Mouse (Mus musculus): ENCODE measurements around the gene Zbtb11.
"Not testable (repeated sequence)": the region's sequence is repeated elsewhere in the genome, so short reads cannot be mapped to it uniquely, and the experiment has no call there.

The Zbtb11 gene

GRCm38 (mm10) chr16:55973431-55974255 is at the start of gene Zbtb11:
Gene Zbtb11 (plus strand): TSS chr16:55973883.
- peak; percentile 99 for DNase-seq (ENCODE audit: low spot score)

DNA sequence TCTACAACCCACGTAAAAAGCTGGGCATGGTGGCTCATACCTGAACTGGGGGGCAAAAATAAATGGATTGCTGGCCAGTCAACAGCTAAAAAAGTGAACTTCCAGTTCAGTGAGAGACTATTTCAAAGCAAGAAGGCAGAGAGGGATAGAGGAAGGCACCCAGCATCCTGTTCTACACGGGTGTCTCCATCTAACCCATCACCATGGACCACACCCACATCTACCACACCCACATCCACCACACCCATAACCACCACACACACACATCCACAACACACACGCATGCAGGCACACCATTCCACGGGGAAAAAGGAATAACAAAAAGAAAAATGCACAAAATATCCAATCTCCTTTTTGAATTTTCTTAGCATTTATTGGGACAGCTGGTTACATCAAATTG is 49.7 kb upstream of the Zbtb11 start:
- DNase-seq (ENCODE audit: low spot score): no peak

DNA sequence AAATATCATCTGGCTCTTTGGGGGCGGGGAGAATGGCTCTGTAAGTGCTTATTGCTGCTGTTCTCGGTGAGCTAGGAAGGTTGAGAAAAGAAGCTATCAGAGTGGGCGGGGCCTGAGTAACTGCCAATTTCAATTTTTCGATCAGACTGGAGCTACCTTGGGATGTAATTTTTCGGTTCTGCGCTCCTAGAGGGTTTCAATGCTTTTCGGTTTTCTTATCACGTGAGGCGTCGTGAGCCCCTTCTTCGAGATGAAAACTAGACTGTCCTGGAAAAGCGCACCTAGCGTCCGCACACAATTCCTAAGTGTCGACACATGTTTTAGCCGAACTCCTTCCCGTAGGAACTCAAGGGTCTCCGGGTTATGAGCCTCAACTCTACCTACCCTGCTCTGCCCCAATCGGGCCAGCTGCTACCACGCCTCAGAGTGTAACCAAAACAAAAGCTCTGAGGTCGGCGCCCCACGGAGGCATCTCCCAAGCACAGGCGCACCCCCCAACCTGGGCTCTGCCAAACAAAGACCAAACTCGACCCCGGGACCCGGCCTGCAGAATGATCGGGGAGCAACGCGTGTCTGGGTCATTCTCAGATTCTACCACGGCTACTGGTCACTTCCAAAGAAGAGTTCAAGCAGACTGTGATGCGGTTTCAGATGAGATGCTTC is 39.9 kb upstream of the Zbtb11 start:
- DNase-seq (ENCODE audit: low spot score): peak; percentile 28

GRCm38 (mm10) chr16:55934453-55935037 is 39.1 kb upstream of the Zbtb11 start, which contains the start of gene Cep97:
Gene Cep97 (minus strand): TSS chr16:55934855.
- DNase-seq (ENCODE audit: low spot score): peak; percentile 94

DNA sequence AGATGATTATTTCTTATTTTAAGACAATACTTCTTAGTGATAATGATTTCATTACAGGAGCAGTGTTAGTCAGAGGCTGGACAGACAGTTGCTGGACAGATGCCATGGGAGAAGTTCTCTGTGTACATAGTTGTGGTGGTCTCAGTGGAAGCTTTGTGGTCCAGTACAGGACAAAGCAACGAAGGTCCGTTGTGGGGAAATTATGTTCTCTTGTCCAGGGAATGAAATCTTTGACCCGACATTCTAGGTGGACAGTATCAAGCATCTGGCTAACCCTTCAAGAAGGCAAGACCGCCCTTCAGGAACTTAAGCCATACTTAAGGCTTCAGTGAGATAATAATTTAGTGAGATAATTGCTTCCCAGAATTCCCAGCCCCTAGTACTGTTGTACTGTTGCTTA is 34.9 kb upstream of the Zbtb11 start:
- no peak for DNase-seq (ENCODE audit: low spot score)

DNA sequence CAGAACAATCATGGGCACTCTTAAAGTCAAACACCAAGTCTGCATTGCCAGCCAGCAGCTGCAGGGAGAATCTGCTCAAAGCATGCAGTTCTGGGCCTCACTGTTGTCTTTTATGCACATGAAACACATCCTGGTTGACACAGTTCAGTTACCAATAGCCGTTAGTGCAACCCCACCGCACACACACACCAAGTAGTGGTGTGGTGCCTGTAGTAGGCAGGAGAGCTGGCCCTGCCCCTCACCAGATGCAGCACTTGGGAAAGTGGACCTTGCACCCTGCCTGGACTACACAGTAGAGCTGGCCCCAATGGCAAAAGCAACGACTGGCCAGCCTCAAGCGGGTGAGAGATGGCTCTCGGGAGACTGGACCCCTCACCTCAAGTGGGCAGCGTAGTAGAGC is 34.0 kb upstream of the Zbtb11 start:
- DNase-seq (ENCODE audit: low spot score): no peak

- DNase-seq (ENCODE audit: low spot score): no peak
These were observed 32.9 kb upstream of the Zbtb11 start for GRCm38 (mm10) chr16:55940781-55941180.

- no peak for DNase-seq (ENCODE audit: low spot score)
These were observed 26.4 kb upstream of the Zbtb11 start for GRCm38 (mm10) chr16:55947266-55947665.

- not testable (repeated sequence) for DNase-seq (ENCODE audit: low spot score)
These were observed 25.7 kb upstream of the Zbtb11 start for GRCm38 (mm10) chr16:55947876-55948410.

- DNase-seq (ENCODE audit: low spot score): no peak
These were observed 24.7 kb upstream of the Zbtb11 start for GRCm38 (mm10) chr16:55948963-55949362.

- no peak for DNase-seq (ENCODE audit: low spot score)
These were observed 23.2 kb upstream of the Zbtb11 start for GRCm38 (mm10) chr16:55950462-55950861.

DNA sequence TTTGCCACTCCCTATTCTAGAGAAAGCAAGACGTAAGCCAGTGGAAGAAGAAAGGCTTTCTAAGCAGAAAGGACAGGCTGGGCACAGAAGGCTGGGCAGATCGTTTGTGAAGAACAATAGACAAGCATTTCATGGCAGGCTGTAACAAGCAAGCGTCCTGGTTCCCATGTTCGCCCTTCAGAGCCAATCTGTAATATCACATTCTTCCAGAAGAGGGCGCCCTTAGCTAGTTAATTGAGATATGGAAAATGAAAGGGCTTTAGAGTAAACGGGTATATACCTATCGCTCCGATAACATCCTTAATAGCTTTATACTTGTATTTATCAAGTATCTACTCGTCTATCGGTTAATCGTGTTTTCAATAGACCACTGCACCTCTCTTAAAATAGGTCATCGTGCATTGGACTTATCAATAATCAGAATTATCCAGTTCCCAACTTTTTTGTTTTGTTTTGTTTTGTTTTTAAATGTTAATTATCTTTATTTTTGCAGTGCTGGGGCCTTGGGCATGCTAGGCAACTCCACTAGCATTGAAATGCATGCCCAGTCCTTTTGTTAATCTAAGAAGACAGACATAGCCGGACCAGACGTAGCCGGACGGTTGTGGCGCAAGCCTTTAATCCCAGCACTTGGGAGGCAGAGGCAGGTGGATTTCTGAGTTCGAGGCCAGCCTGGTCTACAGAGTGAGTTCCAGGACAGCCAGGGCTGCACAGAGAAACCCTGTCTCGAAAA is 22.6 kb upstream of the Zbtb11 start:
- DNase-seq (ENCODE audit: low spot score): peak; percentile 96

DNA sequence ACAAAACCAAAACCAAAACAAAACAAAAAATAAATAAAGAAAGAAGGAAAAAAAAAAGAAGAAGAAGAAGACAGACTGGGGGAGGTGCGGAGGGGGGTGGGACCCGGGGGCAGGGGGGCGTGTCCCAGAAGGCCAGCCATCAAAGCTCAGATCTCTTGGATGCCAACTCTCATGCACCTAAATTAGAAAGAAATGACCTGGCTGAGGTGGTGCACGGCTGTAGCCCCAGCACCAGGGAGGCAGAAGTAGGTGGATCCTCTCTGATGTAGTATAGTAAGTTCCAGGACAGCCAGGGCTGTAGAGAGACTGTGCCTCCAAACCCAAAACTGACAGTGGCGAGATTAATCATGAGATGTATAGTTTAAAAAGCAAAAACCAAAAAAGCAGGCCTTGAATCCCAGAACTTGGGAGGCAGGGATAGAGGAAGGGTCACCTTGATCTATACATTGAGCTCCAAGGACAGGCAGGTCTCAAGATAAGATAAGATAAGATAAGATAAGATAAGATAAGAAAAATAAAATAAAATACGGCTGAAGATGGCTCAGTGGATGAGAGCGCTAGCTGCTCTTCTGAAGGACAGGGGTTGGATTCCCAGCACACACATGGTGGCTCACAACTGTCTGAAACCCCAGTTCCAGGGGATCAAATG is 21.9 kb upstream of the Zbtb11 start:
- DNase-seq (ENCODE audit: low spot score): no peak

- DNase-seq (ENCODE audit: low spot score): no peak
These were observed 20.9 kb upstream of the Zbtb11 start for GRCm38 (mm10) chr16:55952771-55953170.

DNA sequence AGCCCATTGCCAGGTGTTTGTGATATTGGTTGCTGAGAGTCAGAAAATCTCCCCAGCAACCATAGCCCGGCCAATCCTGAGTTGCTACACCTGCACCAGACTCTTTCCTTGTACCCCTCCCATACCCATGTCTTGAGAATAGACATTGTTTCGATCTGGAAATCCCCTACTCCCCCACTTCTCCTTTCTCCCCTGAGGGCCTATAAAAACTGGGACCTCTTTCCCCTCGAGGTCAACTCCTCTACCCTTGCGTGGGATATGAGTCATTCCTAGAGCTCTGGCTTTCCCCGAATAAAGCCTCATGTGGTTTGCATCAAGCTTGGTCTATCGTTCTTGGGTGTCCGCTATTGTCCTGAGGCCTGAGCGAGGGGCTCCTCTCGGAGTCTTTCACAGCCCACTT is 19.5 kb upstream of the Zbtb11 start:
- not testable (repeated sequence) for DNase-seq (ENCODE audit: low spot score)

- DNase-seq (ENCODE audit: low spot score): not testable (repeated sequence)
These were observed 10.6 kb upstream of the Zbtb11 start for GRCm38 (mm10) chr16:55963068-55963467.

GRCm38 (mm10) chr16:55964126-55964949 is 9.3 kb upstream of the Zbtb11 start:
- peak; percentile 95 for DNase-seq (ENCODE audit: low spot score)

DNA sequence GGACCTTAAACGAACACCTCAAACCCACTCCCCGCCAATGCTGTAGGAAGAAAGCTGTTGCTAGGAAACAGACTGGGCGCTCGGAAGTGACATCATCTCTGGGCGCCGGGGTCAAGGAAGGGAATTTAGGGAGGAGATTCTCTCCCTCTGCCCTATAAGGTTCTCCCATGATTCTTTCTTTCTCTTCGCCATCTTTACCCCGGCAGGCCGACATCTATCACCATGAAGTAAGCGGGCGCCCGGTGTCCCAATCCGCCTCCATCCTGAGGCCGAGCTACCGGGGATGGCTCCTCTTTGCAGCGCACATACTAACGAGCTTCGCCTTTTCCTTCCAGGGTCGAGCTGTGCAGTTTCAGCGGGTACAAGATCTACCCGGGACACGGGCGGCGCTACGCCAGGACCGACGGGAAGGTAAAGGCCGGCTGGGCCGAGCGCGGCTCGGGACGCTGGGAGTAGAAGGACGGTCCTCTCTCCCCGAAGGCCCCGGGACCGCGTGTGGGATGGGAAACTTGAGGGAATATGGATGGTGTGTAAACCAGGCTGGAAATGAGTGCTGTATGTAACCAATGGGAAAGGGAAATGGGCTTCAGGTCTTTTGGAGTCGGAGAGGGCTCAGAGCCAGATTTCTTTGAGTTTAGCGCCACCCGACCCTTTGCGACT is 7.3 kb upstream of the Zbtb11 start, which contains the start of gene Rpl24:
TSS of gene Rpl24 (plus strand) at position 64 of the 660 bp plus-strand sequence.
- peak; percentile 97 for DNase-seq (ENCODE audit: low spot score)

DNA sequence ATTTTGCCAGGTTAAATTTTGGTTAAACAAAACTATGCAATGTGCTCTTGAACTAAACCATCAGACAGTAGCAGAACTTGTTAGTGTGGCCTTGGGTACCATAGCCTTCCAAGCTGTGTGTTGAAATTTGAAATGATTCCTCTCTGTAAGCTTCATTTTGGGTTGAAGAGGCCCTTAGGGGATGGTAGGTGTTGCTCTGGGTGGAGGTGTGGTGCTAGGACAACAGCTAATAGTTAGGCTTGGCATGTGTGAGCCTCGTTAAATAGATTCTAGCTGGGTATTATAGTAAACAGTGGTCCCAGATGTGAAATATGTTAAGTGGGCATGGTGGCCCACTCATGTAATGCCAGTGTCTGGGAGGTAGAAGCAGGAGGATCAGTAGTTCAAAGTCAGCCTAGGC is 6.5 kb upstream of the Zbtb11 start:
- no peak for DNase-seq (ENCODE audit: low spot score)

GRCm38 (mm10) chr16:55969147-55969546 is 4.5 kb upstream of the Zbtb11 start:
- peak; percentile 78 for DNase-seq (ENCODE audit: low spot score)

Data from adipocyte (in vitro differentiated cells).